Mouse (Mus musculus): ENCODE data around the gene Fadd.

- TF ChIP-seq CTCF (IDR thresholded peaks at IDR 0.05; ENCODE audit: control insufficient read depth, insufficient read depth, insufficient read length) = no peak
- TF ChIP-seq MAX (IDR thresholded peaks at IDR 0.05) = no peak
- no peak for TF ChIP-seq USF1 (IDR thresholded peaks at IDR 0.05; ENCODE audit: low read depth)
- TF ChIP-seq CEBPB (IDR thresholded peaks at IDR 0.05; ENCODE audit: low read depth) = no peak
- no peak for TF ChIP-seq MYOG (IDR thresholded peaks at IDR 0.05; ENCODE audit: control insufficient read depth, extremely low read depth, insufficient read length)
- TF ChIP-seq FOSL1 (IDR thresholded peaks at IDR 0.05; ENCODE audit: insufficient read depth, low read length, poor library complexity, severe bottlenecking) = no peak
Measured at GRCm38 (mm10) chr7:144626042-144626441, 43.8 kb upstream of the Fadd start.
